Mouse (Mus musculus) CH12.LX (cell line): ENCODE measurements around the gene Gm21310. TPM values are rescaled to one million over a fixed set of nuclear protein-coding genes. Genes with fewer than 3 reads are reported as not detected.
"Not testable (repeated sequence)": the region's sequence is repeated elsewhere in the genome, so short reads cannot be mapped to it uniquely, and the experiment has no call there.

Experiments
- DNase-seq: peaks from one replicate; pipeline ENCODE4 v3.0.0-alpha.2; 2013; ENCODE audit errors: extremely low read depth
- H3K27ac ChIP-seq: 2 replicates; pipeline ENCODE4 v1.5.1; 2012; ENCODE audit warnings: low read depth, mild to moderate bottlenecking, control low read depth, moderate library complexity; ENCODE audit not compliant: insufficient read depth
- H3K27me3 ChIP-seq: replicated peaks from 2 replicates; pipeline ENCODE3; 2012; ENCODE audit warnings: inconsistent platforms
- H3K36me3 ChIP-seq, 2 experiments: replicated peaks in 1 of 2; 2 replicates each; pipeline versions ENCODE3 to v1.6.1; 2012; ENCODE audit warnings: inconsistent platforms in 1 of 2, low read length in 1 of 2, mild to moderate bottlenecking in 1 of 2, mixed read lengths in 1 of 2, moderate library complexity in 1 of 2; ENCODE audit not compliant: control insufficient read depth in 1 of 2, insufficient read depth in 1 of 2
- H3K4me1 ChIP-seq, 2 experiments: 2 replicates each; pipeline ENCODE4 v1.6.1; 2012; ENCODE audit warnings: inconsistent platforms in 1 of 2, moderate library complexity in 1 of 2; ENCODE audit not compliant: insufficient read depth in 2 of 2, control insufficient read depth in 1 of 2
- H3K4me2 ChIP-seq: 2 replicates; pipeline ENCODE4 v1.6.1; 2012; ENCODE audit warnings: low read depth, mild to moderate bottlenecking, control low read depth; ENCODE audit not compliant: poor library complexity, insufficient read depth, severe bottlenecking
- H3K4me3 ChIP-seq, 3 experiments: fragments of 150-350 bp in 1 of 3; sonication (generic) in 1 of 3; replicated peaks in 1 of 3; 2 replicates each; pipeline versions ENCODE3 to v1.5.1; 2011 to 2012; ENCODE audit warnings: low read depth in 2 of 3, low read length in 2 of 3, mild to moderate bottlenecking in 2 of 3, moderate library complexity in 2 of 3, control low read depth in 1 of 3, improper control_type of control experiment in 1 of 3, inconsistent platforms in 1 of 3, mixed read lengths in 1 of 3; ENCODE audit not compliant: poor library complexity in 1 of 3
- H3K79me2 ChIP-seq: replicated peaks from 2 replicates; pipeline ENCODE4 v1.6.1; 2012; ENCODE audit warnings: mild to moderate bottlenecking, moderate library complexity; ENCODE audit not compliant: control insufficient read depth, poor library complexity, insufficient read depth, severe bottlenecking; ENCODE audit errors: extremely low read depth
- H3K9ac ChIP-seq: 2 replicates; pipeline ENCODE4 v1.6.1; 2012; ENCODE audit warnings: low read depth, mild to moderate bottlenecking, control low read depth, moderate library complexity; ENCODE audit not compliant: insufficient read depth
- H3K9me3 ChIP-seq: replicated peaks from 2 replicates; pipeline ENCODE3; 2012; ENCODE audit warnings: low read length, inconsistent platforms, mixed read lengths
- dilution Hi-C: fragments of 300-500 bp; cut with MboI; formaldehyde crosslinking; loops from 2 replicates; pipeline ENCODE4 v1.14.3; 2020; ENCODE audit warnings: low sequenced_read_pairs; ENCODE audit not compliant: extremely low pct_unique_long_range_greater_than_20kb, extremely low pct_ligation_motif_present
- in situ Hi-C: fragments of 300-500 bp; cut with MboI; formaldehyde crosslinking; loops from 3 replicates; pipeline ENCODE4 v1.14.3; 2019; ENCODE audit warnings: low sequenced_read_pairs, low pct_ligation_motif_present, low pct_unique_long_range_greater_than_20kb, mixed read lengths
- polyA plus RNA-seq: library from polyadenylated mRNA; unstranded; fragments of >175 nt; gene quantifications from 2 replicates; pipeline ENCODE4 v1.2.1, GENCODE M21; 2012; ENCODE audit warnings: low read depth; ENCODE audit not compliant: insufficient read length
- total RNA-seq, 2 experiments: library from RNA; depleted of rRNA; stranded (reverse); fragments of 300-350 nt in 1 of 2; fragments of >200 nt in 1 of 2; gene quantifications; 2 replicates each; pipeline ENCODE4 v1.2.3; 2012 to 2014

The Gm21310 gene
- total RNA-seq (2012; rRNA removed) (not detected in 2 replicates), total RNA-seq (2014; rRNA removed) (not detected in 2 replicates), polyA plus RNA-seq (not detected in 2 replicates)

DNA sequence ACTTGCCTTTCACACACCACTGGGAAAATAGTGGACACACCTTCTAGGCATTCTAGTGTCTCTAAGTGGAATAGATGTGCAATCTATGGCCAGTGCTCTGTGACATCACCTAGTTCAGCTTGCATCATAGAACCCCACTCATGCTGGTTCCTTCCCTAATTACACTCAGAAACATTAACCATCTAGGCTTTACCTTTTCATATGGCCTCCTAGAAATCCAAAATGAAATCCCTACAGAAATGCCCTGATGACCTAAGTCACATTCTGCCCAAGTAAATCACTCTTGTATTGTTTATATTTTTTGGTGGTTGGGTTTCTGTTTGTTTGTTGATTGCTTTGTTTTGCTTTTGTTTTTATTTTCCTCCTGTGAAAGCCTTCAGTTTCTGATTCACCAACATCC is at the start of gene Gm21310:
Gene Gm21310, minus strand, starts transcription at position 101 of the 400 bp plus-strand sequence.
- H3K9me3 ChIP-seq, H3K4me2 ChIP-seq, H3K27ac ChIP-seq, in situ Hi-C loops, DNase-seq, H3K4me1 ChIP-seq, H3K9ac ChIP-seq, H3K27me3 ChIP-seq, dilution Hi-C loops, H3K36me3 ChIP-seq, H3K4me3 ChIP-seq, H3K79me2 ChIP-seq: not testable (repeated sequence)

Other genes with a start within 250 kb of the Gm21310 start
- not detected in 2 replicates for gene Gm20834, start 177.4 kb upstream of the Gm21310 start, total RNA-seq (2012; rRNA removed)
- not detected in 2 replicates for gene Gm20834, start 177.4 kb upstream of the Gm21310 start, total RNA-seq (2014; rRNA removed)
- not detected in 2 replicates for gene Gm20834, start 177.4 kb upstream of the Gm21310 start, polyA plus RNA-seq